Mouse (Mus musculus): ENCODE data around the gene Stxbp6.

Gene Stxbp6

GRCm38 (mm10) chr12:44996274-44996673, 78.2 kb downstream of the Stxbp6 start:
- DNase-seq (ENCODE audit: low read depth): no peak

GRCm38 (mm10) chr12:44993391-44993790, 81.1 kb downstream of the Stxbp6 start:
- DNase-seq (ENCODE audit: low read depth): no peak

- no peak for DNase-seq (ENCODE audit: low read depth)
Measured at GRCm38 (mm10) chr12:44992847-44993246, 81.7 kb downstream of the Stxbp6 start.

- DNase-seq (ENCODE audit: low read depth): no peak
Measured at GRCm38 (mm10) chr12:44990379-44990778, 84.1 kb downstream of the Stxbp6 start.

GRCm38 (mm10) chr12:44989011-44989410, 85.5 kb downstream of the Stxbp6 start:
- no peak for DNase-seq (ENCODE audit: low read depth)

- DNase-seq (ENCODE audit: low read depth): no peak
Measured at GRCm38 (mm10) chr12:44987762-44988161, 86.7 kb downstream of the Stxbp6 start.

- no peak for DNase-seq (ENCODE audit: low read depth)
Measured at GRCm38 (mm10) chr12:44979316-44979848, 95.1 kb downstream of the Stxbp6 start.

GRCm38 (mm10) chr12:44975266-44975665, 99.2 kb downstream of the Stxbp6 start:
- DNase-seq (ENCODE audit: low read depth): no peak

- DNase-seq (ENCODE audit: low read depth): no peak
Measured at GRCm38 (mm10) chr12:44971477-44971876, 103.0 kb downstream of the Stxbp6 start.

- no peak for DNase-seq (ENCODE audit: low read depth)
Measured at GRCm38 (mm10) chr12:44967448-44967847, 107.1 kb downstream of the Stxbp6 start.

- no peak for DNase-seq (ENCODE audit: low read depth)
Measured at GRCm38 (mm10) chr12:44957474-44957873, 117.0 kb downstream of the Stxbp6 start.

GRCm38 (mm10) chr12:44953121-44953520, 121.4 kb downstream of the Stxbp6 start:
- DNase-seq (ENCODE audit: low read depth): no peak

GRCm38 (mm10) chr12:44952072-44952471, 122.4 kb downstream of the Stxbp6 start:
- no peak for DNase-seq (ENCODE audit: low read depth)

- DNase-seq (ENCODE audit: low read depth): no peak
Measured at GRCm38 (mm10) chr12:44950559-44950958, 124.0 kb downstream of the Stxbp6 start.

GRCm38 (mm10) chr12:44947823-44948222, 126.7 kb downstream of the Stxbp6 start:
- no peak for DNase-seq (ENCODE audit: low read depth)

GRCm38 (mm10) chr12:44940325-44940724, 134.2 kb downstream of the Stxbp6 start:
- DNase-seq (ENCODE audit: low read depth): no peak

GRCm38 (mm10) chr12:44939106-44939505, 135.4 kb downstream of the Stxbp6 start:
- DNase-seq (ENCODE audit: low read depth): no peak

GRCm38 (mm10) chr12:44932954-44933353, 141.6 kb downstream of the Stxbp6 start:
- DNase-seq (ENCODE audit: low read depth): no peak

GRCm38 (mm10) chr12:44931716-44932115, 142.8 kb downstream of the Stxbp6 start:
- no peak for DNase-seq (ENCODE audit: low read depth)

GRCm38 (mm10) chr12:44928456-44928855, 146.1 kb downstream of the Stxbp6 start:
- DNase-seq (ENCODE audit: low read depth): no peak

GRCm38 (mm10) chr12:44925901-44926300, 148.6 kb downstream of the Stxbp6 start:
- no peak for DNase-seq (ENCODE audit: low read depth)

GRCm38 (mm10) chr12:44923273-44923672, 151.2 kb downstream of the Stxbp6 start:
- no peak for DNase-seq (ENCODE audit: low read depth)

- no peak for DNase-seq (ENCODE audit: low read depth)
Measured at GRCm38 (mm10) chr12:44922241-44922640, 152.3 kb downstream of the Stxbp6 start.

- no peak for DNase-seq (ENCODE audit: low read depth)
Measured at GRCm38 (mm10) chr12:44919613-44920012, 154.9 kb downstream of the Stxbp6 start.

GRCm38 (mm10) chr12:44918929-44919328, 155.6 kb downstream of the Stxbp6 start:
- no peak for DNase-seq (ENCODE audit: low read depth)
